Mouse (Mus musculus) ovary, adult 18-20 months (tissue): ENCODE measurements around the gene Fam122a.

Experiments used
- DNase-seq: peaks from one replicate; pipeline ENCODE4 v3.0.0; 2022; ENCODE audit warnings: low spot score, mixed read lengths

The Fam122a gene

DNA sequence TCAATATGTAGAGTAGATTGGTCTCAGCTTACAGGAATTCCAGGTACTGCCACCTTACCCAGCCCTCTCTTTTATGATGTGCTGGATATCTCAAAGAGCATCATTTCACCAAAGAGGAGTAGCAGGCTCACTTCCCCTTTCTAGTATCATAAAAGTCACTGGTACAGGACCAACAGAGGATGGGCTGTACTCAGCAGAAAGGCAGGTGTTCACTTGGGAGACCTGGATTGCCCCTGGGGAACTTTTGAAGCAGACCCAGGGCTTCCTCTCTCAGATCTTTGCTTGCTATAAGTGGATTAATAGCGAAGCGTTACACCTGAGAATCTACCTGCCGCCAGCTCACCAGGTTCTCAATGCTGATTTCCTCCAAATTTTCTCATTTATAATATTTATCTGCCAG is 49.1 kb downstream of the Fam122a start:
- no peak for DNase-seq

DNA sequence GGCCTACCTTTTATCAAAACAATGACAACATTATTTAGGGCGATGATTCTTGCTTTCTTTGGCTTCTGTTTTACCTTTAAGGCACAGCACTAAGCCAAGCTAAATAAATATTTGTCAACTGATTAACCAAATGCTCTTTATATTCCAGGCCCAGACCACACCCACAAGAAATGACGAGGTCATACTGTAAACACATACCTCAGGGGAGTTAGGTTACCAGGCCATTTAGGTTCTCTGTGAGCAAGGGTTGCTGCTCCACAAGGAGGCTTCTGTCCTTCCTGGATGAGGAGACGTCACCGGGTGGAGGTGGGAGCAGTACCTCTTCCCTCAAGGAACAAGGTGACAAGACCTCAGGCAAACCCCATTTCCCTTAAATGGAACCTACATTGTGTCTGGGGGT is 49.9 kb downstream of the Fam122a start:
- no peak for DNase-seq

DNA sequence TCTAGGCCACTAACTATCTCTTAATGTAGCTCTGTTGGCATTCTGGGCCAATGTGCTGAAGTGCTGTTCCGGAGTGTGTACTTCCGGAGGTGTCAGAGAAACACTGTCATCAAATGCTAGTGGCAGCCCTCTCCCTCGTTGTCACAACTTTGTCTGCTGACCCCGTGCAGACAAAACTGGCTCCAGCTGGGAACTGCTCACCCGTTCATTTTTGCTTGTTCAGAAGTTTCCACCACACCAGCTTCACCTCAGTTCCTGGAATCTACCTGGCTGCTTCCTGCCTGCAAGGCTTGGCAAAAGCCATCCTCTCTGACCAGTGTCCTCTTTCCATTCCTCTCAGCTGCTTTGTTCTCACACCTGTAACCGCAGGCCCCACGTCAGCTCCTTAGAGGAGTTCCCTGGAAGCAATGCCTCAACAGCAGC is 50.4 kb downstream of the Fam122a start:
- no peak for DNase-seq
